Mouse (Mus musculus) liver, embryonic 14.5 days (tissue): ENCODE results near the gene Dag1.

Source experiments
- CTCF ChIP-seq: IDR thresholded peaks from 2 replicates; pipeline ENCODE4 v1.5.1; 2016; ENCODE audit warnings: antibody characterized with exemption, low read depth, control low read depth
- EP300 ChIP-seq: IDR thresholded peaks from 2 replicates; pipeline ENCODE4 v1.6.1; 2016; ENCODE audit warnings: antibody characterized with exemption, low read depth

DNA sequence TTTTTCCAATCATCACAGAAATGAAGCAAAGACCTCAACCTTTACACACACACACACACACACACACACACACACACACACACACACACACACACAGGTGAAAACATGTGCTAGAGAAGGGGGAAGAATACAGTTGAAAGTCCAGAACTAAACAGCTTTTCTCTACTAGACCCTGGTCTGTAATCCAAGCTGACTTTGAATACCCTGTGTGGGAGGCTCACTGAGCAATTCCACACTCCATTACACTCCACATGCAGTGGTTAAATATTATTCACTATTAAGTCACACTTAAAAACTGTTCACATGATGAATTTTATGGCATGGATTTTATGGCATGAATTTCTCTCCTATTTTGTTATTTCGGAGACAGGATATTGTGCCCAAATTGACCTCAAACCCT is 40.1 kb downstream of the Dag1 start:
- TF ChIP-seq CTCF (no peak), EP300 (no peak)
